Mouse (Mus musculus) 416B (cell line): ENCODE measurements around the gene Cstf1.
A peak's percentile ranks its signal among the peaks of the same experiment; 100 is the strongest.

Source experiments
- DNase-seq: peaks from one replicate; pipeline ENCODE4 v3.0.0; 2011; ENCODE audit warnings: low read depth

The Cstf1 gene

GRCm38 (mm10) chr2:172370411-172371223 is at the start of gene Cstf1, which contains the start of gene Aurka:
Cstf1 (plus strand) TSS chr2:172370681.
Aurka (minus strand) TSS chr2:172370535.
- DNase-seq, result peak; percentile 98

GRCm38 (mm10) chr2:172320878-172321277 is 49.6 kb upstream of the Cstf1 start:
- DNase-seq, result peak; percentile 7

DNA sequence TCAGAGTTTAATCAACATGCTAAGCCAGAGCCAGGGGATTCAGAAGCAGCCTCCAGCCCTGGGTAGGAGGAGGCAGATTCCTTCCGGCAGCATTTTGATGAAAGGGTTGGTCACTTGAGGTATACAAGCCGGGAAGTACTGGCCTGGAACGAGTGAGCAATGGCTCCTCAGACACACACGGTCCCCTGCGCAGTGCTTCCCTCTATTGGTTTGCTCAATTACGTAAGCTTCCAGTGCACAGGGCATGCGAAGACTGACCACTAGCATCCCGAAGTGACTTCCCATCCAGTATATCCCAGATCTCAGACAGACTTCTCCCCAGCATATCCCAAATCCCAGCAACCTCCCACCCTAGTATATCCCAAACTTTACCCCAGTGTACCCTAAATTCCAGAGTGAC is 42.2 kb upstream of the Cstf1 start:
- no peak for DNase-seq

DNA sequence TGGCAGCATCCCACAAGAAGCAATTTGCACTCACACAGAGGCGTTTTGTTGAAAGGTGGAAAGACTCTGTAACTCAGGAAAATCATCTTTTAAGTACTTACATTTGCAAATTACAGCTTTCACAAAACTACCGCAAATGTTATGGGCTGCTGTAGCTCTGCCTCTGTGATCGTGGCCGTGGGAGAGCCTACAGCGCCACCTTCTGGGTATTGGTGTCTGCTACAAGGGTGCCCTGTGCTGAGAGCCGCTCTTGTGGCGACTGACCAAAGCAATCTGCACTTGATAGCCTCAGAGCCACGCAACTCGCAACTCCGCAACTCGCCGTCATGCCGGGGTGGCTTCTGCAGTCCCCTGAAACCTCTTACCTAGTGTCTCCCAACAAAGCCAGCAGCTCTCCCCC is 41.3 kb upstream of the Cstf1 start:
- peak; percentile 17 for DNase-seq

GRCm38 (mm10) chr2:172338206-172338942 is 32.1 kb upstream of the Cstf1 start:
- no peak for DNase-seq

DNA sequence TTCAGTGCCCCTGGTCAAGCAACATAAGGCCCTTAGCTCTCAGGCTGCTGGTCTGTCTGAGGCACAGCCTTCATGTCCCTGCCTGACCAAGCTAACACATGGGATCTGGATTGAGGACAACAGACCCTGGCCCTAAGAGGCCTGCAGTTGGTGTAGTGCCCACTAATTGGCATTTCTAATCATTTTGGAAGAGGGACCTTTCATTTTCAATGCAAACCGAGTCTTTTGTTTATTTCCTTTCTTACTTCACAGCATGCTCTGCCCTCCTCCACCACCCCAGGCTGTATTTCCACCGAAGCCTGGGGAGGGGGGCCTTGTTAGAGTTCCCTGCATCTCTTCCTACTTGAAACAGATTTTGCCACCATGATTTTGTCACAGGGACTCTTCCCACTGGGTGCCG is 29.5 kb upstream of the Cstf1 start:
- DNase-seq, result no peak

- no peak for DNase-seq
Measured at GRCm38 (mm10) chr2:172341606-172342005, 28.9 kb upstream of the Cstf1 start.

DNA sequence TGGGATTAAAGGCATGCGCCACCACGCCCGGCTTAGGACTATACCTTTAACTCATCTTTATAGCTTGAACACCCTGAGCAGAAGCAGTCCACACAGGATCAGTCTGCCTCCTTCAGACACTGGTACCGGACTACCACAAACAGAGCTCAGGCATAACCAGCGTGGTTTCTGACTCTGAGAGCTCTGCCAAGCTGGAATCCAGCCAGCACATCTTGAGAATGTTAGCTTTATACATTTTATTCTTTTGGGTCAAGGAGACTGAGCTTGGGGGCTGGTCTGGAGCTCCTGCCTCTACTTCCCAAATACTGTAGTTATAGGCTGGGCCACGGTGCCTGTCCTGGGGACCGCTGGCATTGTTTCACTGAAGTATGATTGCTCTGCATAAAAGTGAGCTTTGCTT is 26.7 kb upstream of the Cstf1 start:
- DNase-seq, result no peak

GRCm38 (mm10) chr2:172344669-172345068 is 25.8 kb upstream of the Cstf1 start:
- no peak for DNase-seq

DNA sequence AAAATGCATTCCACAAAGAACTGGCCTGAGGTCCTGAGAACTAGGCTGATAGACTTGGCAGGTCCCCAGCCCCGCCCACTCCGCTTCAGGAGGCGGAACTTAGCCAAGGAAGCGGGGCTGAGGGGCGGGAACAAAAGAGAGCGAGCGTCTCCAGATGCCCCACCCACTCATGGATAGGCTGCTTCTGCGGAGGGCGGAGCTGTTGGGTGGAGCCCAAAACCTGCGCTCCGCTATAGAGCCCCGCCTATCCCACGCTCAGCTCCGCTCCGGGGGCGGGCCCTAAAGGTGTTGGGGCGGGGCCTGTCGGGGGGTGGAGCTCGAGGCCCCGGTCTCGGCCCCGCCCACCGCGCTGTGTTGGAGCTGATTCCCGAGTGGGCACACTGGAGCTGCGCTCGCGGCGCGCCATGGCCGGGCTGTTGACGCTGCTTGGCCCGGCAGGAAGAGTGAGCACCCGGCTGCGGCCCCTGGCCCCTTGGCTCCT is 25.2 kb upstream of the Cstf1 start, which contains the start of gene Fam210b:
Gene Fam210b (plus strand): TSS at position 308 of the 481 bp plus-strand sequence.
- peak; percentile 95 for DNase-seq

DNA sequence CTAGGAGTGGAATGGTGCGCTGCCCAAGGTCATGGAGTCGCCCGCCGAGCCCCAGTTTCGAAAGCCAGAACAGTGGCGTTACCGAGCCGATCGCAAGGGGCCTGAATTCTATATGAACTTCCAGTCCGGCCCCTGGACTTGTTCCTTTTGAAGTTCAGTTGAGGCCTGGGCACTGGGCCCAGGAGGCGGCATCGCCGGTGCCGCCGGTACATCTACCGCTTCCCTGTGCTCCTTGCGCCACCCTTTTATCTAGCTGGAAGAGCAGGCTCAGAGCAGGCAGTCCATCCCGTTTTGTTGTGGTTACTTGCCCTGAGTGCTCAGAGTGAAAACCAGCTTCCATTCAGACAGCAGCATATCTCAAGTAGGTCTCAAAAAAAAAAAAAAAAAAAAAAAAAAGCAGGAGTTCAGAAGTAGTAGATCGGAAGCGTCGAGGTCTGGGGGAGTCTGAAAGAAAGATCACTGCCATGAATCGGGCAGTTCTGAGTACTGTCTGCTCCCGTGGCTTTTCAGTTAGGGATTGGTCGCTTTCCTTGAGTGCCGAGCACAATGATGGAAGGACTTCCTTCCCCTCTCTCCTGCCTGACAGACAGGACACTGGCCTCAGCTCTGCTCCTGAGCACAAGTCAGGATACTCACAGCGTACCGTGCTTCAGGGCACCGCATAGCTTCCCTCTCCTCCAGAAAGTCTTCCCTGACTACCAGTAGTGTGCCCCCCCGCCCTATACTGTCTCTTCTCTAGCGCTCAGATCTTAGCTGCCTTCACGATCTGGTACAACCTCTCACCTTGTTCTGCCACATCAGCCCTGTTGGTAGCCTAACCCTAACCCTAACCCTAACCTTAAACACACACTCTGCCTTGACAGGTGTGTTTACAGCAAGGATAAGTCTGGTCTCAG is 24.2 kb upstream of the Cstf1 start:
- peak; percentile 42 for DNase-seq

DNA sequence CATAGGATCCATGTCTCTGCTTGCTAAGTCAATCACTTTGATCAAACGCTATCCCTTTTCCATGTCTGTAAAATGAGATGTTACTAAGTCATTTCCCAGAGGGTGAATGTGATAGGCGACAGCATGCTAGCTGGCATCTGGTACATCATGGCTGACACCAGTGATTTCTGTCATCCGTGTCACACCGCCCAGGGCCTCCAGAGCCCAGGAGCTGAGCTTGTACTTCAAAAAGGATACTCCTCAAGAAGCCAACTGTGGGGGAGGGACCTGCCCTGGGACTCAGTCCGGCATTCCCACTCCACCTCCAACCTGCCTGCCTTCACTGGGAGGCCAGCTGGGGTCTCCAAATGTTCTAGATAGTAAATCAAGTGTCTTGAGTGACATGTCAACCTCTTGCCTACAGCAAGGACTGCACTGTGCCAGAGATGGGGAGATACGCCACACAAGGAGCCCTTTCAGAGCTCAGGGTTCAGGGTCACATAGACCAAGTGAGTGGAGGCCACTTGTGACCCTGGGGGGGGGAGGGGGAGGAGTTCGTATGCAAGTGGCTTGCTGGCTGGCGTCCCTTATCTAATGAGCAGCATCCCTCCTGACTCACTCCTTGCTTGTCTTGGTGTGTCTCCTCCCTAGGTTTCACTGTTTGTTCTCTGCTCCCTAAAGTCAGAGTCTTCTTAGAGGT is 23.4 kb upstream of the Cstf1 start:
- DNase-seq, result no peak

- DNase-seq, result no peak
Measured at GRCm38 (mm10) chr2:172348297-172348950, 22.1 kb upstream of the Cstf1 start.

DNA sequence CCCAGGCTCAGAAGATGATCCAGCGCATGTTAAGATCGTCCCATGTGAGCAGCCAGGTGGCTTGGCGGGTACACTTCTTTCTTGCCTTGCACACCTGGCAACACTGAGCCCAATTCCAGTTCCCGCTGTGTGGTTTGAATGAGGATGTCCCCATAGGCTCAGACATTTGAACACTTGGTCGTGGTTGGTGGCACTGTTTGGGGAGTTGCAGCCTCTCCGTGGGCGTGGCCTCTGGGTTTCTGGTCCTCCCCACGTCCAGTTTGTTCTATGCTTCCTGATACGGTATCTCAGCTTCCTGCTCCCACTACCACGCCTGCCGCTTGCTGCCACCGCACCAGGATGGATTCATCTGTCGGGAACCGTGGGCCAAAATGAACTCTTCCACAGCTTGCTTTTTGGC is 20.7 kb upstream of the Cstf1 start:
- DNase-seq, result no peak

DNA sequence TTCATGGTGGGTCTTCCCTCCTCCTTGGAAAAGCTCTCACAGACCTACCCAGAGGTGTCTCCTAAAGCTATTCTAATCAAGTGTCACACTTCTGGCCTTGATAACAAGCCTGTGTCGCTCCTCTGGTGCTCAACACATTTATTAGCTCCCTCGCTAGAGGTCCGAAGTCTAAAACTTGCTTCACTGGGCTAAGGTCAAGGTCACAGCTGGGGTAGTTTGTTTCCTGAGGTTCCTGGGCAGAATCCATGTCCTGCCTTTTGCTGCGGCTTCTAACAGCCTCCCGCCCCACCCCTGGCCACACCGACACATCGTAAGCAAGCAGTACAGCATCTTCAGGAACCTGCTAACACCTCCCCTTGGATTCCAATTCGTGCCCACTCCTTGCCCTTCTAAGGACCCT is 19.7 kb upstream of the Cstf1 start:
- DNase-seq, result no peak

DNA sequence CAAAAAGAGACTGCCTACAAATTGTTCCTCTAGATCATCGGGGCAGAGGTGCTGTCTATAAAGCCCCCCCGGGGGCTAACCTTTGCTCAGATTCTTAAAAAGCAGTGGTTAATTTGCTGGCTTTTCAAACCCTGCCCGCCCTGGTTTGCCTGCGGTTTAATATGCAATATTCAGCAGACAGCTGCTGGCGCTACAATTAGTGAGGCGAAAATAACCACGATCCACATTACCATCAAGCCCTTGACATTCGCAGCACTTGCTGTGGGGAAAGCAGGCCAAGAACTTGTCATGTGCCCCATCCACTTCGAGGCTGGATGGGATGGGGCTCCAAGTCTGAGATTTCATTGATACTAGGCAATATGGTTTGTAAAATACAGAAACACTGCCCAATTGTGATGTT is 17.3 kb upstream of the Cstf1 start:
- DNase-seq, result no peak

GRCm38 (mm10) chr2:172354761-172355160 is 15.7 kb upstream of the Cstf1 start:
- no peak for DNase-seq

DNA sequence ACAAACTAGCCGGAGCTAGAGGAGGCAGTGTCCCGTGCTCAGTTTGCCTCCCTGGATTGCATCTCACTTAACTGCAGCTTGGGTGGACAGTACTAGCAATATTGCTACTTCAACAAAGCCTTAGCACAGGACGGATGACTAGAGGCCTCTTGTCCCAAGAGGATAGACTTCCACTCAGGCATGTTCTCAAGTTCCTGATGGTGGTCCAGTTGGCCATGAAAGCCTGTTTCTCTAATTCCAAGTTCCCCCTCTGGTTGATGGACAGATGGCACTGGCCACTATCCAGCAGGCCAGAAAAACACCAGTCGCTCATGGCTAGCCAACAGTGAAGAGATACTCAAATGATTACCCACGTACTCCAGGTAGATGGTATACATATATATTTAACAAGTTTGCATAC is 14.6 kb upstream of the Cstf1 start:
- no peak for DNase-seq

GRCm38 (mm10) chr2:172363176-172363575 is 7.3 kb upstream of the Cstf1 start:
- no peak for DNase-seq

DNA sequence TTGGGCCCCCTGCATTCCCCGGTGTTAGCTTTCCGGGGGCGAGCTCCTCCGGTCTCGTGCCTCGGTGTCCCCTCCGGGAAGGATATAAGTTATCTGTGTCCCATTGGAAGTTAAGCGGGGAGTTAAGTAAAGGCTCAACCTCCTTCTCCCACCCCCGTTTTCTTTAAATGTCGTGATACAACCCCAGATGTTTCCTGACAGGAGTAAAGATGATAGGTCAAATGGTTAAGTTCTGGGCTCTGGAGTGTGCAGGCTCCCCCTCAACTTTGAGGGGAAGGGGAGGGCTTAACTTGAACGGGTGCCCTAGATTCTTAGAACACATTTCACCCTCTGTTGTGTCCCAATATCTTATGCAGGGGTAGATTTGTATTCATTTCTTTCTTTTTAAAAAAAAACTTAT is 777 bp downstream of the Cstf1 start:
- DNase-seq, result peak; percentile 41

GRCm38 (mm10) chr2:172376551-172376950 is 6.1 kb downstream of the Cstf1 start:
- DNase-seq, result no peak
